8 mouse cellular contexts compared by ENCODE assay signal in genomic region chr5:125348487-125348886, GRCm38 (mm10). TPM values are rescaled to one million over a fixed set of nuclear protein-coding genes. Genes with fewer than 3 reads are reported as not detected.
DNase-seq lines count a peak whose midpoint lies in the region; ATAC-seq and TF ChIP-seq lines count a peak whose summit lies in the region.
"Had no signal": no experiment of that assay in that cellular context is flagged by ENCODE, and none has a peak within 500 bp of the region (broad histone marks: within the 10 kb centered on the region; RNA-seq: fewer than 3 reads in every experiment).

No protein-coding gene starts in this region.

- DNase-seq in midbrain, postnatal 0 days (ENCODE audit: low spot score): no peak
- peak; percentile 85 for DNase-seq in Muller cell, postnatal 12 days (ENCODE audit: inconsistent ontology term)
- peak; percentile 66 for DNase-seq in c-Kit-positive CD71-negative TER-119-negative erythroid progenitor cells, embryonic 14.5 days (ENCODE audit: low read depth)
- peak; percentile 70 to 83 for DNase-seq in spleen, postnatal 10 days (ENCODE audit: low spot score in 2 of 2)

- H3K4me1 ChIP-seq in midbrain, postnatal 0 days (ENCODE audit: insufficient read depth, low read length): no peaks in the 10 kb centered on the region
- no peaks in the 10 kb centered on the region for H3K4me1 ChIP-seq in midbrain, embryonic 15.5 days
- H3K4me1 ChIP-seq in intestine, embryonic 15.5 days (replicated peaks): no peaks in the 10 kb centered on the region
- H3K4me1 ChIP-seq in liver, embryonic 15.5 days (replicated peaks): peaks cover 16% of the 10 kb centered on the region
- H3K4me1 ChIP-seq: midbrain, embryonic 12.5 days had no signal

- 48% methylated on average over 8 of the region's 8 CpGs for WGBS in midbrain, postnatal 0 days
- WGBS in midbrain, embryonic 15.5 days: 42% methylated on average over 8 of the region's 8 CpGs
- WGBS in intestine, embryonic 15.5 days: 38% methylated on average over 8 of the region's 8 CpGs
- WGBS in liver, embryonic 15.5 days (ENCODE audit: insufficient replicate concordance): 11% methylated on average over 8 of the region's 8 CpGs

- ATAC-seq in midbrain, postnatal 0 days (ENCODE audit: low FRiP score): no peak
- no peak for ATAC-seq in midbrain, embryonic 15.5 days (replicated peaks)
- peak; percentile 44; the same call in 1 of the 2 replicates for ATAC-seq in intestine, embryonic 15.5 days
- peak; percentile 45; the same call in 1 of the 2 replicates for ATAC-seq in liver, embryonic 15.5 days (ENCODE audit: insufficient read depth)

- TF ChIP-seq CTCF in midbrain, postnatal 0 days (IDR thresholded peaks at IDR 0.05): peak; percentile 65

- H3K27ac ChIP-seq in midbrain, postnatal 0 days (ENCODE audit: low read depth, low read length): no peak overlapping the region
- H3K27ac ChIP-seq in midbrain, embryonic 15.5 days: no peak overlapping the region
- H3K27ac ChIP-seq in intestine, embryonic 15.5 days: no peak overlapping the region
- no peak overlapping the region for H3K27ac ChIP-seq in liver, embryonic 15.5 days (replicated peaks)
- H3K27ac ChIP-seq: midbrain, embryonic 12.5 days had no signal

- H3K9me3 ChIP-seq in midbrain, postnatal 0 days (ENCODE audit: low read length): no peaks in the 10 kb centered on the region
- H3K9me3 ChIP-seq in midbrain, embryonic 15.5 days: no peaks in the 10 kb centered on the region
- H3K9me3 ChIP-seq in intestine, embryonic 15.5 days: no peaks in the 10 kb centered on the region
- no peaks in the 10 kb centered on the region for H3K9me3 ChIP-seq in liver, embryonic 15.5 days (replicated peaks)

- no peaks in the 10 kb centered on the region for H3K27me3 ChIP-seq in midbrain, postnatal 0 days (ENCODE audit: insufficient read depth, low read length)
- no peaks in the 10 kb centered on the region for H3K27me3 ChIP-seq in midbrain, embryonic 15.5 days (replicated peaks)
- no peaks in the 10 kb centered on the region for H3K27me3 ChIP-seq in intestine, embryonic 15.5 days (replicated peaks)
- no peaks in the 10 kb centered on the region for H3K27me3 ChIP-seq in liver, embryonic 15.5 days
- H3K27me3 ChIP-seq: midbrain, embryonic 12.5 days had no signal

- no peaks in the 10 kb centered on the region for H3K36me3 ChIP-seq in midbrain, postnatal 0 days (ENCODE audit: insufficient read depth, low read length)
- no peaks in the 10 kb centered on the region for H3K36me3 ChIP-seq in midbrain, embryonic 15.5 days (replicated peaks)
- no peaks in the 10 kb centered on the region for H3K36me3 ChIP-seq in intestine, embryonic 15.5 days
- H3K36me3 ChIP-seq in liver, embryonic 15.5 days (replicated peaks): no peaks in the 10 kb centered on the region
- H3K36me3 ChIP-seq: midbrain, embryonic 12.5 days had no signal

- no peak overlapping the region for H3K4me2 ChIP-seq in midbrain, postnatal 0 days (ENCODE audit: low read depth, low read length, poor library complexity, severe bottlenecking)
- no peak overlapping the region for H3K4me2 ChIP-seq in midbrain, embryonic 15.5 days
- no peak overlapping the region for H3K4me2 ChIP-seq in intestine, embryonic 15.5 days (replicated peaks)
- no peak overlapping the region for H3K4me2 ChIP-seq in liver, embryonic 15.5 days
- H3K4me2 ChIP-seq: midbrain, embryonic 12.5 days had no signal

- no peak overlapping the region for H3K9ac ChIP-seq in midbrain, postnatal 0 days (replicated peaks; ENCODE audit: low read length, poor library complexity, severe bottlenecking)
- H3K9ac ChIP-seq in midbrain, embryonic 15.5 days: no peak overlapping the region
- no peak overlapping the region for H3K9ac ChIP-seq in intestine, embryonic 15.5 days
- no peak overlapping the region for H3K9ac ChIP-seq in liver, embryonic 15.5 days
- H3K9ac ChIP-seq: midbrain, embryonic 12.5 days had no signal

- no peak overlapping the region for H3K4me3 ChIP-seq in midbrain, postnatal 0 days (ENCODE audit: low read depth, low read length)
- H3K4me3 ChIP-seq in midbrain, embryonic 15.5 days: no peak overlapping the region
- H3K4me3 ChIP-seq in intestine, embryonic 15.5 days (replicated peaks): no peak overlapping the region
- no peak overlapping the region for H3K4me3 ChIP-seq in liver, embryonic 15.5 days (replicated peaks)
- H3K4me3 ChIP-seq: midbrain, embryonic 12.5 days had no signal

RNA-seq across cellular contexts. Expression of gene Scarb1, which starts 7.6 kb away (rescaled TPM):
- total RNA-seq in midbrain, postnatal 0 days (2014; rRNA removed): 60.2 and 74.0 TPM in 2 replicates
- 57.7 and 57.9 TPM in 2 replicates for polyA plus RNA-seq in midbrain, postnatal 0 days (2015; fragmentation: Nextera tagmentation; extraction: Ambion mirVana)
- polyA plus RNA-seq in midbrain, embryonic 15.5 days (2015; fragmentation: Nextera tagmentation; extraction: Ambion mirVana): 40.3 and 45.9 TPM in 2 replicates
- 59.3 and 70.0 TPM in 2 replicates for polyA plus RNA-seq in intestine, embryonic 15.5 days (2015; fragmentation: Nextera tagmentation; extraction: Ambion mirVana)
- 76.6 and 87.3 TPM in 2 replicates for polyA plus RNA-seq in liver, embryonic 15.5 days (2015; fragmentation: Nextera tagmentation; extraction: Ambion mirVana)

RNA-seq across cellular contexts. Expression of gene Gm10382, which starts 40.6 kb away (rescaled TPM):
- not detected in 2 replicates for total RNA-seq in midbrain, postnatal 0 days (2014; rRNA removed)
- 0.67 and 0.83 TPM in 2 replicates for polyA plus RNA-seq in midbrain, postnatal 0 days (2015; fragmentation: Nextera tagmentation; extraction: Ambion mirVana)
- 0.74 and 0.86 TPM in 2 replicates for polyA plus RNA-seq in midbrain, embryonic 15.5 days (2015; fragmentation: Nextera tagmentation; extraction: Ambion mirVana)
- polyA plus RNA-seq in intestine, embryonic 15.5 days (2015; fragmentation: Nextera tagmentation; extraction: Ambion mirVana): 0.23 and 0.40 TPM in 2 replicates
- polyA plus RNA-seq in liver, embryonic 15.5 days (2015; fragmentation: Nextera tagmentation; extraction: Ambion mirVana): 0.31 and 0.35 TPM in 2 replicates

RNA-seq across cellular contexts. Expression of gene Ubc, which starts 41.5 kb away (rescaled TPM):
- 915 and 958 TPM in 2 replicates for total RNA-seq in midbrain, postnatal 0 days (2014; rRNA removed)
- polyA plus RNA-seq in midbrain, postnatal 0 days (2015; fragmentation: Nextera tagmentation; extraction: Ambion mirVana): 1,268 and 1,306 TPM in 2 replicates
- 1,496 and 1,513 TPM in 2 replicates for polyA plus RNA-seq in midbrain, embryonic 15.5 days (2015; fragmentation: Nextera tagmentation; extraction: Ambion mirVana)
- polyA plus RNA-seq in intestine, embryonic 15.5 days (2015; fragmentation: Nextera tagmentation; extraction: Ambion mirVana): 875 and 888 TPM in 2 replicates
- 563 and 623 TPM in 2 replicates for polyA plus RNA-seq in liver, embryonic 15.5 days (2015; fragmentation: Nextera tagmentation; extraction: Ambion mirVana)

Comparison
In these comparisons a context has a peak if more than half of its experiments do, and no peak if none do; other contexts are left out.
1. ATAC-seq: peak in intestine, embryonic 15.5 days (single experiment) and liver, embryonic 15.5 days (single experiment); none in midbrain, postnatal 0 days (single experiment) and midbrain, embryonic 15.5 days (single experiment).